Mouse (Mus musculus) lung, adult 2 months (tissue): ENCODE results near the gene Ldah.

Experiments used
- CTCF ChIP-seq: fragments of 200-500 bp; IDR thresholded peaks from 2 replicates; pipeline ENCODE4 v1.5.1; 2011; ENCODE audit warnings: mild to moderate bottlenecking, low read length, control low read depth; ENCODE audit not compliant: insufficient read depth
- POLR2A ChIP-seq: fragments of 200-500 bp; IDR thresholded peaks from 2 replicates; pipeline ENCODE4 v1.6.1; 2011; ENCODE audit warnings: low read depth, mild to moderate bottlenecking, control low read depth, low read length, borderline replicate concordance; ENCODE audit errors: extremely low read depth

GRCm38 (mm10) chr12:8184518-8184917 is 23.4 kb upstream of the Ldah start:
- TF ChIP-seq POLR2A (no peak), CTCF (no peak)
